Comparison of ENCODE assay signal across 9 mouse cellular contexts in genomic region chr13:20292348-20292747, GRCm38 (mm10).
DNase-seq lines count a peak whose midpoint lies in the region; ATAC-seq and TF ChIP-seq lines count a peak whose summit lies in the region.
"Had no signal": no experiment of that assay in that cellular context is flagged by ENCODE, and none has a peak within 500 bp of the region (broad histone marks: within the 10 kb centered on the region; RNA-seq: fewer than 3 reads in every experiment).

No protein-coding gene starts in this region.

- no peaks in the 10 kb centered on the region for H3K79me2 ChIP-seq in CH12.LX (replicated peaks; ENCODE audit: control insufficient read depth, extremely low read depth, insufficient read depth, poor library complexity, severe bottlenecking)

- no peak overlapping the region for H3K9ac ChIP-seq in intestine, embryonic 14.5 days (ENCODE audit: low read length)
- no peak overlapping the region for H3K9ac ChIP-seq in intestine, embryonic 15.5 days
- no peak overlapping the region for H3K9ac ChIP-seq in CH12.LX (ENCODE audit: insufficient read depth, low read depth)
- no peak overlapping the region for H3K9ac ChIP-seq in kidney, postnatal 0 days (ENCODE audit: low read depth, low read length)
- no peak overlapping the region for H3K9ac ChIP-seq in stomach, embryonic 14.5 days (replicated peaks; ENCODE audit: low read depth, low read length)

- no peak overlapping the region for H3K4me2 ChIP-seq in intestine, embryonic 14.5 days (ENCODE audit: low read length)
- H3K4me2 ChIP-seq in intestine, embryonic 15.5 days (replicated peaks) = no peak overlapping the region
- H3K4me2 ChIP-seq in CH12.LX (ENCODE audit: insufficient read depth, low read depth, poor library complexity, severe bottlenecking) = no peak overlapping the region
- no peak overlapping the region for H3K4me2 ChIP-seq in kidney, postnatal 0 days (ENCODE audit: low read length)
- no peak overlapping the region for H3K4me2 ChIP-seq in stomach, embryonic 14.5 days (replicated peaks; ENCODE audit: low read depth, low read length)

- in situ Hi-C loops in CH12.LX (cut with MboI; ENCODE audit: low pct_ligation_motif_present, low pct_unique_long_range_greater_than_20kb, low sequenced_read_pairs) = loop anchor here (10.0 kb wide), 1 partner anchor 598 kb away; the partner anchor contains the start of gene Nme8

- H3K4me3 ChIP-seq in intestine, embryonic 14.5 days (ENCODE audit: low read depth, low read length) = no peak overlapping the region
- no peak overlapping the region for H3K4me3 ChIP-seq in intestine, embryonic 15.5 days (replicated peaks)
- no peak overlapping the region for H3K4me3 ChIP-seq in CH12.LX (replicated peaks in 1 of 3; ENCODE audit: low read depth in 2 of 3, low read length in 2 of 3, poor library complexity in 1 of 3)
- H3K4me3 ChIP-seq in kidney, postnatal 0 days (replicated peaks; ENCODE audit: low read depth, low read length) = no peak overlapping the region
- no peak overlapping the region for H3K4me3 ChIP-seq in midbrain, embryonic 10.5 days
- H3K4me3 ChIP-seq in stomach, embryonic 14.5 days (ENCODE audit: low read depth, low read length) = no peak overlapping the region

- WGBS in intestine, embryonic 14.5 days = 4% methylated on average over 5 of the region's 5 CpGs
- 3% methylated on average over 5 of the region's 5 CpGs for WGBS in intestine, embryonic 15.5 days
- 2% methylated on average over 5 of the region's 5 CpGs for WGBS in kidney, postnatal 0 days
- 3% methylated on average over 5 of the region's 5 CpGs for WGBS in midbrain, embryonic 10.5 days
- 0% methylated on average over 5 of the region's 5 CpGs for WGBS in stomach, embryonic 14.5 days

- H3K27ac ChIP-seq in intestine, embryonic 14.5 days (ENCODE audit: low read depth) = no peak overlapping the region
- H3K27ac ChIP-seq in intestine, embryonic 15.5 days = no peak overlapping the region
- H3K27ac ChIP-seq in CH12.LX (ENCODE audit: insufficient read depth, low read depth) = no peak overlapping the region
- H3K27ac ChIP-seq in kidney, postnatal 0 days = no peak overlapping the region
- H3K27ac ChIP-seq in midbrain, embryonic 10.5 days (replicated peaks) = no peak overlapping the region
- H3K27ac ChIP-seq in stomach, embryonic 14.5 days (ENCODE audit: low read length) = no peak overlapping the region
- H3K27ac ChIP-seq: macrophage had no signal

- peak; percentile 79 for TF ChIP-seq RAD21 in CH12.LX (IDR thresholded peaks at IDR 0.05; ENCODE audit: low read depth, low read length)

- TF ChIP-seq POLR2A in CH12.LX (IDR thresholded peaks at IDR 0.05; ENCODE audit: low read depth, low read length) = no peak

- DNase-seq in intestine, embryonic 14.5 days (ENCODE audit: low spot score) = peak; percentile 71
- peak; percentile 58 for DNase-seq in CH12.LX (ENCODE audit: extremely low read depth)
- peak; percentile 28 to 41 for DNase-seq in cerebellum, adult 18-20 months
- peak; percentile 67 for DNase-seq in gastrocnemius, adult 18-20 months (ENCODE audit: low spot score)
- DNase-seq in kidney, postnatal 0 days (ENCODE audit: low spot score) = peak; percentile 90
- peak; percentile 48 for DNase-seq in midbrain, embryonic 10.5 days (ENCODE audit: low spot score)

- TF ChIP-seq EP300 in CH12.LX (IDR thresholded peaks at IDR 0.05; ENCODE audit: low read length) = no peak

- no peaks in the 10 kb centered on the region for H3K9me3 ChIP-seq in intestine, embryonic 14.5 days (ENCODE audit: control insufficient read depth, low read length)
- H3K9me3 ChIP-seq in intestine, embryonic 15.5 days = no peaks in the 10 kb centered on the region
- no peaks in the 10 kb centered on the region for H3K9me3 ChIP-seq in CH12.LX (replicated peaks; ENCODE audit: low read length)
- H3K9me3 ChIP-seq in kidney, postnatal 0 days (replicated peaks; ENCODE audit: low read length) = no peaks in the 10 kb centered on the region
- H3K9me3 ChIP-seq in midbrain, embryonic 10.5 days (replicated peaks) = no peaks in the 10 kb centered on the region
- H3K9me3 ChIP-seq in stomach, embryonic 14.5 days (ENCODE audit: control insufficient read depth, low read depth, low read length) = no peaks in the 10 kb centered on the region

- no peaks in the 10 kb centered on the region for H3K27me3 ChIP-seq in intestine, embryonic 14.5 days (replicated peaks; ENCODE audit: control insufficient read depth, insufficient read depth, low read length)
- H3K27me3 ChIP-seq in intestine, embryonic 15.5 days (replicated peaks) = no peaks in the 10 kb centered on the region
- no peaks in the 10 kb centered on the region for H3K27me3 ChIP-seq in CH12.LX (replicated peaks)
- H3K27me3 ChIP-seq in kidney, postnatal 0 days (ENCODE audit: insufficient read depth, low read length) = no peaks in the 10 kb centered on the region
- H3K27me3 ChIP-seq in midbrain, embryonic 10.5 days (ENCODE audit: low read depth, poor library complexity, severe bottlenecking) = no peaks in the 10 kb centered on the region
- H3K27me3 ChIP-seq in stomach, embryonic 14.5 days (ENCODE audit: control insufficient read depth, insufficient read depth, low read length) = no peaks in the 10 kb centered on the region

- ATAC-seq in intestine, embryonic 14.5 days (replicated peaks; ENCODE audit: low FRiP score, low TSS enrichment, low read depth) = 0 out of 2 replicates have a peak, but pooled peaks have one; percentile 32
- no peak for ATAC-seq in intestine, embryonic 15.5 days
- ATAC-seq in kidney, postnatal 0 days (replicated peaks; ENCODE audit: low FRiP score, low read depth) = no peak
- peak; percentile 62; the same call in 1 of the 2 replicates for ATAC-seq in stomach, embryonic 14.5 days (ENCODE audit: insufficient number of reproducible peaks, insufficient read depth, low FRiP score, low read depth)

- H3K36me3 ChIP-seq in intestine, embryonic 14.5 days (ENCODE audit: control insufficient read depth, insufficient read depth, low read length) = no peaks in the 10 kb centered on the region
- no peaks in the 10 kb centered on the region for H3K36me3 ChIP-seq in intestine, embryonic 15.5 days
- H3K36me3 ChIP-seq in CH12.LX (replicated peaks in 1 of 2; ENCODE audit: control insufficient read depth in 1 of 2, insufficient read depth in 1 of 2, low read length in 1 of 2) = peaks cover 51 to 83% of the 10 kb centered on the region in 2 experiments
- H3K36me3 ChIP-seq in kidney, postnatal 0 days (ENCODE audit: insufficient read depth, low read length) = no peaks in the 10 kb centered on the region
- H3K36me3 ChIP-seq in midbrain, embryonic 10.5 days = no peaks in the 10 kb centered on the region
- no peaks in the 10 kb centered on the region for H3K36me3 ChIP-seq in stomach, embryonic 14.5 days (ENCODE audit: control insufficient read depth, insufficient read depth, low read length)

- H3K4me1 ChIP-seq in intestine, embryonic 14.5 days (replicated peaks; ENCODE audit: control insufficient read depth, insufficient read depth, low read length) = 0 out of 2 replicates have a peak, but pooled peaks cover 3% of the 10 kb centered on the region
- H3K4me1 ChIP-seq in intestine, embryonic 15.5 days (replicated peaks) = no peaks in the 10 kb centered on the region
- H3K4me1 ChIP-seq in CH12.LX (ENCODE audit: control insufficient read depth in 1 of 2, insufficient read depth in 2 of 2) = no peaks in the 10 kb centered on the region
- H3K4me1 ChIP-seq in kidney, postnatal 0 days (replicated peaks; ENCODE audit: insufficient read depth, low read length) = no peaks in the 10 kb centered on the region
- H3K4me1 ChIP-seq in midbrain, embryonic 10.5 days = 0 out of 2 replicates have a peak, but pooled peaks cover 3% of the 10 kb centered on the region
- H3K4me1 ChIP-seq in stomach, embryonic 14.5 days (ENCODE audit: control insufficient read depth, insufficient read depth, low read length) = peaks cover 5% of the 10 kb centered on the region; the same call in 1 of the 2 replicates

- TF ChIP-seq CTCF in CH12.LX (conservative IDR thresholded peaks at IDR 0.05 in 1 of 2, IDR thresholded peaks at IDR 0.05 in 1 of 2; ENCODE audit: low read depth in 2 of 2, low read length in 2 of 2) = peak; percentile 63 to 81
- peak; percentile 91 for TF ChIP-seq CTCF in kidney, postnatal 0 days (IDR thresholded peaks at IDR 0.05; ENCODE audit: low read depth)

- dilution Hi-C loops in CH12.LX (cut with MboI; ENCODE audit: extremely low pct_ligation_motif_present, extremely low pct_unique_long_range_greater_than_20kb, low sequenced_read_pairs) = no loop called here

TF ChIP-seq in CH12.LX, 34 proteins besides CTCF, POLR2A, EP300 and RAD21:
- no peak for TF ChIP-seq MAFK (IDR thresholded peaks at IDR 0.05; ENCODE audit: insufficient replicate concordance, low read length)
- peak; percentile 65 for TF ChIP-seq SMC3 (IDR thresholded peaks at IDR 0.05; ENCODE audit: low read depth, low read length)
- TF ChIP-seq ZNF384 (IDR thresholded peaks at IDR 0.05; ENCODE audit: low read depth, low read length) = peak; percentile 99
TF ChIP-seq in CH12.LX: peak in this region for 2.

Comparison
In these comparisons a context has a peak if more than half of its experiments do, and no peak if none do; other contexts are left out.
1. ATAC-seq: peak in intestine, embryonic 14.5 days (single experiment) and stomach, embryonic 14.5 days (single experiment); none in intestine, embryonic 15.5 days (single experiment) and kidney, postnatal 0 days (single experiment).
2. DNase-seq: peak in every context shown above with its lines; median percentile 90 in kidney, postnatal 0 days; 71 in intestine, embryonic 14.5 days; 67 in gastrocnemius, adult 18-20 months; 58 in CH12.LX; 48 in midbrain, embryonic 10.5 days; 34 in cerebellum, adult 18-20 months.